Mouse (Mus musculus) heart, postnatal 36 days (tissue): ENCODE measurements around the gene Robo1. TPM values are rescaled to one million over a fixed set of nuclear protein-coding genes. Genes with fewer than 3 reads are reported as not detected.

Source experiments
- DNase-seq, 2 experiments: peaks; one replicate each; pipeline ENCODE4 v3.0.0; 2021 to 2022
- intact Hi-C: fragments of 180-260 bp; cut with DNase I; formaldehyde crosslinking; loops from one replicate; pipeline ENCODE4 v1.15.1; 2025
- total RNA-seq, 2 experiments: library from RNA; stranded (reverse); gene quantifications; 2 replicates each; pipeline ENCODE4 v1.2.3; 2021

Robo1 gene
- total RNA-seq, 2 experiments from 2014 or later = 1.4 TPM

GRCm38 (mm10) chr16:72670240-72671038 lies 362.3 kb downstream of the Robo1 start:
- no peak for DNase-seq
- intact Hi-C loops = no loop called here

- DNase-seq = no peak
- intact Hi-C loops = no loop called here
Measured at GRCm38 (mm10) chr16:72677234-72677633, 369.1 kb downstream of the Robo1 start.

GRCm38 (mm10) chr16:72678450-72678849 lies 370.3 kb downstream of the Robo1 start:
- intact Hi-C loops = no loop called here
- DNase-seq = no peak

GRCm38 (mm10) chr16:72678947-72679558 lies 370.9 kb downstream of the Robo1 start:
- no peak for DNase-seq
- intact Hi-C loops = no loop called here

GRCm38 (mm10) chr16:72685604-72686479 lies 377.7 kb downstream of the Robo1 start:
- intact Hi-C loops = no loop called here
- DNase-seq = no peak

- intact Hi-C loops = no loop called here
- DNase-seq = no peak
Measured at GRCm38 (mm10) chr16:72686480-72687053, 378.5 kb downstream of the Robo1 start.

- no peak for DNase-seq
- intact Hi-C loops = no loop called here
Measured at GRCm38 (mm10) chr16:72687651-72688050, 379.5 kb downstream of the Robo1 start.

GRCm38 (mm10) chr16:72688185-72688681 lies 380.1 kb downstream of the Robo1 start:
- intact Hi-C loops = no loop called here
- DNase-seq = no peak

- intact Hi-C loops = loop anchor here (2.0 kb wide), 1 partner anchor 287 kb away; no protein-coding TSS in a partner anchor
- DNase-seq = no peak
Measured at GRCm38 (mm10) chr16:72691909-72692308, 383.8 kb downstream of the Robo1 start.

- DNase-seq = no peak
Measured at GRCm38 (mm10) chr16:72693446-72694274, 385.6 kb downstream of the Robo1 start.

GRCm38 (mm10) chr16:72694787-72695186 lies 386.7 kb downstream of the Robo1 start:
- DNase-seq = no peak

More at GRCm38 (mm10) chr16:72693446-72694274, 385.6 kb downstream of the Robo1 start:
- intact Hi-C loops = loop anchor here (2.0 kb wide), 1 partner anchor 285 kb away; no protein-coding TSS in a partner anchor

GRCm38 (mm10) chr16:72699238-72700006 lies 391.3 kb downstream of the Robo1 start:
- no peak for DNase-seq
- intact Hi-C loops = no loop called here

More at GRCm38 (mm10) chr16:72694787-72695186, 386.7 kb downstream of the Robo1 start:
- intact Hi-C loops = no loop called here

- intact Hi-C loops = no loop called here
- no peak for DNase-seq
Measured at GRCm38 (mm10) chr16:72700297-72700696, 392.2 kb downstream of the Robo1 start.

GRCm38 (mm10) chr16:72703486-72703885 lies 395.4 kb downstream of the Robo1 start:
- intact Hi-C loops = no loop called here

GRCm38 (mm10) chr16:72705851-72706250 lies 397.7 kb downstream of the Robo1 start:
- intact Hi-C loops = no loop called here
- DNase-seq = no peak

More at GRCm38 (mm10) chr16:72703486-72703885, 395.4 kb downstream of the Robo1 start:
- no peak for DNase-seq

- DNase-seq = no peak
Measured at GRCm38 (mm10) chr16:72708526-72708925, 400.4 kb downstream of the Robo1 start.

GRCm38 (mm10) chr16:72717118-72717802 lies 409.2 kb downstream of the Robo1 start:
- intact Hi-C loops = no loop called here
- DNase-seq = no peak

More at GRCm38 (mm10) chr16:72708526-72708925, 400.4 kb downstream of the Robo1 start:
- intact Hi-C loops = no loop called here

- intact Hi-C loops = no loop called here
- DNase-seq = no peak
Measured at GRCm38 (mm10) chr16:72719063-72719462, 411.0 kb downstream of the Robo1 start.
